Mouse (Mus musculus) hindbrain, embryonic 11.5 days (tissue): ENCODE measurements at regions not wholly inside any gene's neighbourhood (a gene's known extent, or its start where the extent isn't known, plus 50 kb on each side); places are given as distances from the start of the nearest gene placed in this dataset.
"Not testable (repeated sequence)": the region's sequence is repeated elsewhere in the genome, so short reads cannot be mapped to it uniquely, and the experiment has no call there.

ENCODE experiments used
- ATAC-seq: fragments of 200-750 bp; cut with Nextera tagmentation; 2 replicates; pipeline ENCODE4 v1.8.0; 2017; ENCODE audit warnings: mild to moderate bottlenecking, moderate TSS enrichment, moderate library complexity; ENCODE audit not compliant: low FRiP score
- DNase-seq: peaks from one replicate; pipeline ENCODE4 v3.0.0-alpha.2; 2015; ENCODE audit warnings: low spot score
- H3K27ac ChIP-seq: fragments of 300-500 bp; sonication (generic); 2 replicates; pipeline ENCODE4 v1.5.1; 2014; ENCODE audit warnings: mild to moderate bottlenecking, low read depth, low read length
- H3K27me3 ChIP-seq: fragments of 300-500 bp; sonication (generic); 2 replicates; pipeline ENCODE4 v1.6.1; 2014; ENCODE audit warnings: mild to moderate bottlenecking, low read length, moderate library complexity, mixed read lengths; ENCODE audit not compliant: control insufficient read depth, insufficient read depth
- H3K36me3 ChIP-seq: fragments of 300-500 bp; sonication (generic); 2 replicates; pipeline ENCODE4 v1.6.1; 2014; ENCODE audit warnings: mild to moderate bottlenecking, low read length, moderate library complexity, mixed read lengths; ENCODE audit not compliant: control insufficient read depth, insufficient read depth
- H3K4me1 ChIP-seq: fragments of 300-500 bp; sonication (generic); replicated peaks from 2 replicates; pipeline ENCODE4 v1.6.1; 2014; ENCODE audit warnings: low read length, mixed read lengths; ENCODE audit not compliant: control insufficient read depth, insufficient read depth
- H3K4me2 ChIP-seq: fragments of 300-500 bp; sonication (generic); replicated peaks from 2 replicates; pipeline ENCODE4 v1.6.1; 2014; ENCODE audit warnings: mild to moderate bottlenecking, low read depth, low read length
- H3K4me3 ChIP-seq: fragments of 300-500 bp; sonication (generic); 2 replicates; pipeline ENCODE4 v1.5.1; 2014; ENCODE audit warnings: low read depth, low read length
- H3K9ac ChIP-seq: fragments of 300-500 bp; sonication (generic); 2 replicates; pipeline ENCODE4 v1.6.1; 2014; ENCODE audit warnings: low read depth, low read length
- H3K9me3 ChIP-seq: fragments of 300-500 bp; sonication (generic); 2 replicates; pipeline ENCODE4 v1.6.1; 2016; ENCODE audit warnings: low read length; ENCODE audit not compliant: control insufficient read depth
- WGBS: fragments of 180-500 bp; shearing (Covaris S2); extraction: QIAGEN DNeasy Blood & Tissue Kit; methylation state at CpG from one replicate; pipeline ENCODE4 v1.1.7; 2014; 5-methylcytosine and 5-hydroxymethylcytosine counted together

- not testable (repeated sequence) for H3K4me1 ChIP-seq, H3K36me3 ChIP-seq, H3K4me2 ChIP-seq, H3K9ac ChIP-seq, H3K9me3 ChIP-seq, DNase-seq, H3K4me3 ChIP-seq, ATAC-seq, H3K27ac ChIP-seq, H3K27me3 ChIP-seq
- 93% methylated on average over 8 of the region's 8 CpGs for WGBS
Observed at GRCm38 (mm10) chr2:135558026-135558425, 100.8 kb upstream of the Plcb4 start.

GRCm38 (mm10) chr2:135559328-135559727, 99.5 kb upstream of the Plcb4 start:
- 42% methylated on average over 3 of the region's 3 CpGs for WGBS

GRCm38 (mm10) chr2:135559933-135560710, 98.7 kb upstream of the Plcb4 start:
- Histone ChIP-seq H3K27me3 (no peaks in the 10 kb centered on the region), H3K36me3 (no peaks in the 10 kb centered on the region), H3K9me3 (no peaks in the 10 kb centered on the region), H3K4me3 (no peak overlapping the region), H3K4me1 (no peaks in the 10 kb centered on the region), H3K27ac (no peak overlapping the region), H3K4me2 (no peak overlapping the region), H3K9ac (no peak overlapping the region)
- ATAC-seq (no peak), DNase-seq (no peak)
- WGBS, result 80% methylated on average over 9 of the region's 9 CpGs

More at GRCm38 (mm10) chr2:135559328-135559727, 99.5 kb upstream of the Plcb4 start:
- H3K27me3 ChIP-seq, result no peaks in the 10 kb centered on the region
- H3K9ac ChIP-seq, result no peak overlapping the region
- H3K9me3 ChIP-seq, result no peaks in the 10 kb centered on the region
- no peak overlapping the region for H3K4me3 ChIP-seq
- ATAC-seq (no peak), DNase-seq (no peak)
- H3K4me2 ChIP-seq, result no peak overlapping the region
- no peaks in the 10 kb centered on the region for H3K4me1 ChIP-seq
- H3K27ac ChIP-seq, result no peak overlapping the region
- no peaks in the 10 kb centered on the region for H3K36me3 ChIP-seq

GRCm38 (mm10) chr2:135560856-135561255, 98.0 kb upstream of the Plcb4 start:
- H3K4me3 ChIP-seq, result no peak overlapping the region
- H3K9me3 ChIP-seq, result no peaks in the 10 kb centered on the region
- H3K27ac ChIP-seq, result no peak overlapping the region
- no peak overlapping the region for H3K9ac ChIP-seq
- ATAC-seq, result no peak
- 91% methylated on average over 1 of the region's 1 CpGs for WGBS
- no peak overlapping the region for H3K4me2 ChIP-seq
- H3K36me3 ChIP-seq, result no peaks in the 10 kb centered on the region
- DNase-seq, result no peak
- no peaks in the 10 kb centered on the region for H3K4me1 ChIP-seq
- H3K27me3 ChIP-seq, result no peaks in the 10 kb centered on the region

DNA sequence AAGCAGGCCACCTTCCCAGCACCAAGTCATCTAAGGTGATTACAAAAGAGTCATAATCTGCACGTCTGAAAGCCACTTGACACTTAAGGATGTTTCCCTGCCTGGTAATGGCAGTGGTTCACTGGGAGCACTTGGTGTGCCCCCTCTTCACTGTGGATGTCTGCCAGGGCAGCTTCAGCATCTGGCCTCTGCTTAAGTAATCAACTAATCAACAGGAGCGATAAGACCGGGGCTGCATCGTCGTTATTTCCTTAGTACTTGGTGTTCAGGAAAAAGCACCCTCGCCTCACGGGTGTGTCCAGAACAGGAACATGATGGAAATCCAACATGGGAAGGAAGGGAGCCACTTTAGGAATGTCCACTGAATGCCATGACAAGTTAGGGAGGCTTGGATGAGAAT, 97.1 kb upstream of the Plcb4 start:
- 83% methylated on average over 7 of the region's 7 CpGs for WGBS
- no peak for ATAC-seq
- no peaks in the 10 kb centered on the region for H3K9me3 ChIP-seq
- H3K9ac ChIP-seq, result no peak overlapping the region
- no peak overlapping the region for H3K4me2 ChIP-seq
- DNase-seq, result no peak
- H3K27me3 ChIP-seq, result no peaks in the 10 kb centered on the region
- H3K4me1 ChIP-seq, result no peaks in the 10 kb centered on the region
- H3K36me3 ChIP-seq, result no peaks in the 10 kb centered on the region
- H3K27ac ChIP-seq, result no peak overlapping the region
- H3K4me3 ChIP-seq, result no peak overlapping the region

GRCm38 (mm10) chr2:135562140-135562890, 96.5 kb upstream of the Plcb4 start:
- Histone ChIP-seq H3K4me2 (no peak overlapping the region), H3K27me3 (no peaks in the 10 kb centered on the region), H3K4me3 (no peak overlapping the region), H3K27ac (no peak overlapping the region), H3K36me3 (no peaks in the 10 kb centered on the region), H3K9me3 (no peaks in the 10 kb centered on the region), H3K9ac (no peak overlapping the region), H3K4me1 (no peaks in the 10 kb centered on the region)
- DNase-seq (no peak), ATAC-seq (no peak)
- WGBS, result 87% methylated on average over 10 of the region's 10 CpGs

GRCm38 (mm10) chr2:135564231-135564630, 94.6 kb upstream of the Plcb4 start:
- ATAC-seq, result no peak
- no peaks in the 10 kb centered on the region for H3K9me3 ChIP-seq
- no peaks in the 10 kb centered on the region for H3K36me3 ChIP-seq
- no peak overlapping the region for H3K4me3 ChIP-seq
- no peak for DNase-seq
- no peak overlapping the region for H3K27ac ChIP-seq
- no peak overlapping the region for H3K4me2 ChIP-seq
- H3K4me1 ChIP-seq, result no peaks in the 10 kb centered on the region
- H3K27me3 ChIP-seq, result no peaks in the 10 kb centered on the region
- H3K9ac ChIP-seq, result no peak overlapping the region
- 68% methylated on average over 4 of the region's 4 CpGs for WGBS

DNA sequence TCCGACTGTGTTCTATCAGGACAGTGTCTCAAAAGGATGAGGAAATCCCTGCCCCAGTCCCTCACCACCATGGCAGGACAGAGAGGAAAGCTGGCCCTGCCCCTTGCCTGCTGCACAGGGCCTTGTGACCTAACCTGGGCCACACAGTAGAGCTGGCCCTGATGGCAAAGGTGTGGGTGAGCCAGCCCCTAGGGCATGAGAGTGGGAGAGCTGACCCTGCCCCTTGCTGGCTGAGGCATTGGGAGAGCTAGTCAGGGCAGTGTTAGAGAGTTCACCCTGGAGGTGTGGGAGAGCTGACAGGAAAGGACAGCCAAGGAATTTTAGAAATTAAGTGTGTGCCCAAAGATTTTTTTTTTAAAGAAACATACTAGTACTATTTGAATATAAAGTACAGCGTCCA, 90.5 kb upstream of the Plcb4 start:
- Histone ChIP-seq H3K4me1 (no peaks in the 10 kb centered on the region), H3K4me3 (no peak overlapping the region), H3K9ac (no peak overlapping the region), H3K9me3 (no peaks in the 10 kb centered on the region), H3K27me3 (no peaks in the 10 kb centered on the region), H3K27ac (no peak overlapping the region), H3K36me3 (no peaks in the 10 kb centered on the region), H3K4me2 (no peak overlapping the region)
- no peak for ATAC-seq
- no peak for DNase-seq
- WGBS, result 87% methylated on average over 2 of the region's 2 CpGs

DNA sequence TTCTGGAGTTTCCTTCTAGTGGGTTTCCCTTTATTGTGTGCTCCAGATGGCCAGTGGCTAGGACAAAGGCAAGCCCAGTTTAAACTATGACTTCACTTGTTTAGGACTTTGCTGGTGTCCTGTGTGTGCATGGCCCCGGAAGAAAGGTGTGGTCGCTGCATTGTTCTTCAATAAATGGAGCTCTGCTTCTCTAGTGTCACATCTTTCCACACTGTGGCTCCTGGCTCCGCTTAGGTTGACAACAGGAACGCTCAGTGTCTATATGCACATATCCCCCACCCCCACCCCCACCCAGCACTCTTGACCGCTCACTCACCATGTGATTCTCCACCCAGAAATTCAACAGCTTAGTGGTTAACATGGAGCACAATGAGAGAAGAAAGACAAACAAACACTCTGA, 87.2 kb upstream of the Plcb4 start:
- no peaks in the 10 kb centered on the region for H3K4me1 ChIP-seq
- WGBS, result 73% methylated on average over 5 of the region's 5 CpGs
- no peaks in the 10 kb centered on the region for H3K36me3 ChIP-seq
- no peak overlapping the region for H3K4me2 ChIP-seq
- DNase-seq (no peak), ATAC-seq (no peak)
- H3K27ac ChIP-seq, result no peak overlapping the region
- H3K27me3 ChIP-seq, result no peaks in the 10 kb centered on the region
- no peak overlapping the region for H3K4me3 ChIP-seq
- H3K9ac ChIP-seq, result no peak overlapping the region
- no peaks in the 10 kb centered on the region for H3K9me3 ChIP-seq
